Mouse (Mus musculus) cerebellum, adult (tissue): ENCODE data around the gene Nkx6-2.

ENCODE experiments used
- ATAC-seq: cut with Nextera tagmentation; 2 replicates; pipeline ENCODE4 v1.9.2; 2017; ENCODE audit warnings: mild to moderate bottlenecking, moderate library complexity, mixed read lengths; ENCODE audit not compliant: insufficient number of reproducible peaks, low FRiP score, low TSS enrichment

The Nkx6-2 gene

DNA sequence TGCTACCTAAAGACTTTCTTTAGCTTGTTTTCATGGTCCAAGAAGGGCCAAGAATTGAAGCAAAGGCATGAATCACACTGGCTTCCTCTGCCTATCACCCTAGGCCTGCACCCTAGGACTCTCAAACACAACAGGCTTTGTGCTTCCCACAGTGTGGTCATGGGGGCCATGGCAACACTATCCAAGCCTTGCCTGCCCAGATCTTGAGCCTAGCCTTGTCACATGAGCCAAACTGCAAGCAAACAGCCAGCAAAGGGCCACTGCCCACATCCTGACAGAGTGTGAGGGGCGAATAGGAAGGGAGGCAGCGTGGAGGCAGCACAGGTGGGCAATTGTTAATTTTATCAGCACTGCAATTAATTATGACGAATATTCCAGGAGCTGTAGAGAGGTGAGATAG lies 9.9 kb downstream of the Nkx6-2 start:
- no peak for ATAC-seq

GRCm38 (mm10) chr7:139570788-139571187 lies 11.8 kb downstream of the Nkx6-2 start:
- ATAC-seq: no peak

GRCm38 (mm10) chr7:139566533-139566932 lies 16.1 kb downstream of the Nkx6-2 start:
- no peak for ATAC-seq

GRCm38 (mm10) chr7:139565998-139566397 lies 16.6 kb downstream of the Nkx6-2 start:
- no peak for ATAC-seq

DNA sequence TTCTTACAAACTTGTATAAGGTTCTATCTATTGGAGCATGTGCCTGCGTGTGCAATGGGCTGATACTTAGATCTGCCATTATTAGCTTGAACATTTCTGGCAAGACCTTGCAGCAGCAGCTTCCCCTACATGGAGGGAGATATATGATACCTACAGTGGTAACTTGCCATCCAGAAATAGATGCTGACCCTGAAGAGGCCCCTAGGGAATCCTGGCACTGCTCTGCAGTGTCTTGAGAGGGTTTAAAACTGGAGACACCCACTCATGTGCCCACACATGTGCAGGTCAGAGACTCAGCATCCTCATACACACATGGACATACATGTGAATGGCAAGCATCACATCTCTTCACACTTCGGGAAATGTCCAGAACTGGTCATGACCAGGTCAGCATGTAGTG lies 18.4 kb downstream of the Nkx6-2 start:
- no peak for ATAC-seq

GRCm38 (mm10) chr7:139563425-139563824 lies 19.2 kb downstream of the Nkx6-2 start:
- no peak for ATAC-seq

DNA sequence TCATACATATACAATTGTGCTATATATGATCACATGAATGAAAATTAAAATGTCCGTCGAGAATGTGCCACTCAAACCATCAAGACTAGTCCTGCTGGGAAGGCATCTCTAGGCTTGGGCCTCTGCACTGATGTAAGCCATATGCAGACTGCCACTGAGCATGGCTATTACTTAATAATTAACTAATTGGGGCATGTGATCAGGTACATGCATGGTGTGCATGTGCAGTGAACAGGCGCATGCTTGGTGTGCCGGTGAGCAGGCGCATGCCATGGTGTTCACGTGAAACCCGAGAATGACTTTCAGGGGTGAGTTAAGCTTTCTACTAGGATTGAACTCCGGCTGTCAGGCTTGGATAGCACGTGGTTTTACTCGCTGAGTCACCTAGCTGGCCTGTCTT lies 22.9 kb downstream of the Nkx6-2 start:
- ATAC-seq: no peak

- ATAC-seq: no peak
These were observed 25.7 kb downstream of the Nkx6-2 start for GRCm38 (mm10) chr7:139556746-139557526.

GRCm38 (mm10) chr7:139556331-139556730 lies 26.3 kb downstream of the Nkx6-2 start:
- ATAC-seq: no peak

GRCm38 (mm10) chr7:139551519-139551918 lies 31.1 kb downstream of the Nkx6-2 start:
- no peak for ATAC-seq

DNA sequence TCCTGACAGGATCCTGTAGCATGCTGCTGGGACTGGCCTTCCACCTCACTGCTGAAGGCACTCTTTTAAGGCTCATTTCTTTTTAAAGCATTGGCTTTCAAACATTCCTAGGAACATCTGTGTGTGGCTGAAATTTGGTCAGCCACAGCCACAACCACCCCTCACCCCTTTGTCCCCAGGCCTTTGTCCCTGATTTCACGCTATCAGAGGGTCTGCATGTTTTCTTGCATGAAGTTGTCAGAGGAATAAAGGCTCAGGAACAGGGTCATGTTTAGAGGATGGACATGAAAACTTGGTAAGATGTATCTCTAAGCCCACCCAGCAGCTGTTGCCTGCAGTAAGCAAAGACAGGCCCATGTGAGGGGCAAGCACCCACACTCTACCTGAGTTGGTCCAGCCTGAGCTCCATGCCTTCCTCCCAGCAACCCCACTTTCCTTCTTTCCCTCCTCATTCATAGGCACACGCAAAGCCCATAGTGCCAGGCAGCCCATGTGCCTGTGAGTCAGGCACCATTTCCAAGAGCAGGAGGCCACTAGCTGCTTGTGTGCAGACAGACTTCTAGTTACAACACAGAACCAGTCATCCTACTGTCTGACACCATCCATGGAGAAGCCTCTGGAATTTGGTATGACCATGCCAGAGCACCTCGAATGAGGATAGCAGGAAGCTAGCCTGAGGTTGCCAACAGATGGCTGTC lies 32.4 kb downstream of the Nkx6-2 start:
- ATAC-seq: no peak

- no peak for ATAC-seq
These were observed 35.3 kb downstream of the Nkx6-2 start for GRCm38 (mm10) chr7:139547325-139547724.

GRCm38 (mm10) chr7:139544706-139545625 lies 37.6 kb downstream of the Nkx6-2 start:
- ATAC-seq: no peak

GRCm38 (mm10) chr7:139541422-139541821 lies 41.2 kb downstream of the Nkx6-2 start:
- 0 out of 2 replicates have a peak, but pooled peaks have one; percentile 62 for ATAC-seq

GRCm38 (mm10) chr7:139540601-139541000 lies 42.0 kb downstream of the Nkx6-2 start:
- no peak for ATAC-seq

- no peak for ATAC-seq
These were observed 44.1 kb downstream of the Nkx6-2 start for GRCm38 (mm10) chr7:139538541-139538940.

- ATAC-seq: no peak
These were observed 44.8 kb downstream of the Nkx6-2 start for GRCm38 (mm10) chr7:139537831-139538230.

- no peak for ATAC-seq
These were observed 45.8 kb downstream of the Nkx6-2 start for GRCm38 (mm10) chr7:139536831-139537230.

- no peak for ATAC-seq
These were observed 46.3 kb downstream of the Nkx6-2 start for GRCm38 (mm10) chr7:139536331-139536730.

DNA sequence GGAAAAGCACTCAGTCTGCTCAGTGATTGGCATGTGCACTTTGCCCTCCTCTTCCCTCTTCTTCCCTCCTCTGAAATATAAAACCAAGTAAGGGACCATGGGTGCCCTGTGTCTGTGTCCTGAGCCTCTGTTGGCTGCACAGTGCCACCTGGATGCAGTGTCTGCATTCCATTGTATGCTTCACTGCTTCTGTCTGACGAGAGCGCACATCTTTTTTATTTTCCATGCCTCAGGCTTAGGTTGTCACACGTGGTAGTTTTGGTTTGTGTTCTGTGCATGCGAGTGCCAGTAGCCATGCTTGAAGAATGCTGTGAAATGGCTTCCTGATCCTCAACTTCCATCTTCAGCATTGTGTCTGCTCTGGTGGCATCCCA lies 51.2 kb downstream of the Nkx6-2 start:
- no peak for ATAC-seq
